Mouse (Mus musculus) liver, embryonic 12.5 days (tissue): ENCODE results near the gene Slc1a2. TPM values are rescaled to one million over a fixed set of nuclear protein-coding genes. Genes with fewer than 3 reads are reported as not detected.

Experiments
- ATAC-seq: fragments of 200-750 bp; cut with Nextera tagmentation; 2 replicates; pipeline ENCODE4 v1.8.0; 2017; ENCODE audit warnings: moderate number of reproducible peaks, mild to moderate bottlenecking, moderate library complexity
- H3K27ac ChIP-seq: fragments of 300-500 bp; sonication (generic); 2 replicates; pipeline ENCODE4 v1.5.1; 2016; ENCODE audit warnings: mild to moderate bottlenecking
- H3K27me3 ChIP-seq: fragments of 300-500 bp; sonication (generic); replicated peaks from 2 replicates; pipeline ENCODE4 v1.6.1; 2016; ENCODE audit warnings: mild to moderate bottlenecking, moderate library complexity
- H3K36me3 ChIP-seq: fragments of 300-500 bp; sonication (generic); 2 replicates; pipeline ENCODE4 v1.6.1; 2016; ENCODE audit warnings: mild to moderate bottlenecking, moderate library complexity
- H3K4me1 ChIP-seq: fragments of 300-500 bp; sonication (generic); 2 replicates; pipeline ENCODE4 v1.6.1; 2016
- H3K4me2 ChIP-seq: fragments of 300-500 bp; sonication (generic); 2 replicates; pipeline ENCODE4 v1.6.1; 2016; ENCODE audit warnings: mild to moderate bottlenecking, moderate library complexity
- H3K4me3 ChIP-seq: fragments of 300-500 bp; sonication (generic); 2 replicates; pipeline ENCODE4 v1.5.1; 2016; ENCODE audit warnings: mild to moderate bottlenecking, moderate library complexity
- H3K9ac ChIP-seq: fragments of 300-500 bp; sonication (generic); 2 replicates; pipeline ENCODE4 v1.6.1; 2016; ENCODE audit warnings: mild to moderate bottlenecking, moderate library complexity
- H3K9me3 ChIP-seq: fragments of 300-500 bp; sonication (generic); replicated peaks from 2 replicates; pipeline ENCODE4 v1.6.1; 2016; ENCODE audit warnings: mild to moderate bottlenecking, moderate library complexity
- WGBS: fragments of 180-500 bp; shearing (Covaris S2); methylation state at CpG from one replicate; pipeline ENCODE4 v1.1.7; 2016; ENCODE audit not compliant: insufficient replicate concordance; 5-methylcytosine and 5-hydroxymethylcytosine counted together
- polyA plus RNA-seq: library from polyadenylated mRNA; unstranded; fragments of >200 nt; fragmentation: Nextera tagmentation; extraction: Ambion mirVana; gene quantifications from 2 replicates; pipeline ENCODE4 v1.2.1, GENCODE M21; 2016

Slc1a2 gene
- polyA plus RNA-seq, 1 experiment from 2014 or later: 0.44 TPM

DNA sequence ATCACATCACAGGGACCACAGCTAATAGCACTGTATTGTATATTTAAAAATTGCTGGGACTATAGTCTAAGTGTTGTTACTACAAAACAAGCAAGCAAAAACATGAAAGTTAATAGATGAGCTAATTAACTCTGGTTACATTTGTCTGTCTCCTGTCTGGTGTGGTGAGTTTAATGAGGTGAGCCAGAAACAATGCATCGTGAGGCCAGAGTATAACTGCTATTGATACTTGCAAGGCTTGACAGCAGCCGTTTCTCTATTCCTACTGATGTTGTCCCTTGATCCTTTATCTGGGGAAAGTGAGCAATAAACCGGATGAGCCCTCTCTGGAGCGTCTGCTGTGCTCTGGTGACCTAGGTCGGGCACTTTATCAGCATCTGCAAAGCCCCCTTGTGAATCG is 11.1 kb downstream of the Slc1a2 start:
- Histone ChIP-seq H3K9me3 (no peaks in the 10 kb centered on the region), H3K4me1 (no peaks in the 10 kb centered on the region), H3K4me2 (no peak overlapping the region), H3K27me3 (no peaks in the 10 kb centered on the region), H3K27ac (no peak overlapping the region), H3K36me3 (no peaks in the 10 kb centered on the region), H3K4me3 (no peak overlapping the region), H3K9ac (no peak overlapping the region)
- WGBS: 33% methylated on average over 6 of the region's 6 CpGs
- no peak for ATAC-seq

GRCm38 (mm10) chr2:102674582-102674981 is 16.1 kb downstream of the Slc1a2 start:
- 56% methylated on average over 2 of the region's 2 CpGs for WGBS
- no peak overlapping the region for H3K4me2 ChIP-seq
- no peak for ATAC-seq

GRCm38 (mm10) chr2:102675275-102675674 is 16.8 kb downstream of the Slc1a2 start:
- ATAC-seq: no peak
- H3K4me1 ChIP-seq: no peaks in the 10 kb centered on the region
- no peak overlapping the region for H3K4me2 ChIP-seq
- WGBS: 59% methylated on average over 6 of the region's 6 CpGs
- no peaks in the 10 kb centered on the region for H3K9me3 ChIP-seq
- no peak overlapping the region for H3K9ac ChIP-seq
- H3K27me3 ChIP-seq: no peaks in the 10 kb centered on the region
- no peak overlapping the region for H3K4me3 ChIP-seq
- H3K27ac ChIP-seq: no peak overlapping the region
- no peaks in the 10 kb centered on the region for H3K36me3 ChIP-seq

More at GRCm38 (mm10) chr2:102674582-102674981, 16.1 kb downstream of the Slc1a2 start:
- Histone ChIP-seq H3K4me1 (no peaks in the 10 kb centered on the region), H3K27ac (no peak overlapping the region), H3K9ac (no peak overlapping the region), H3K27me3 (no peaks in the 10 kb centered on the region), H3K36me3 (no peaks in the 10 kb centered on the region), H3K9me3 (no peaks in the 10 kb centered on the region), H3K4me3 (no peak overlapping the region)

DNA sequence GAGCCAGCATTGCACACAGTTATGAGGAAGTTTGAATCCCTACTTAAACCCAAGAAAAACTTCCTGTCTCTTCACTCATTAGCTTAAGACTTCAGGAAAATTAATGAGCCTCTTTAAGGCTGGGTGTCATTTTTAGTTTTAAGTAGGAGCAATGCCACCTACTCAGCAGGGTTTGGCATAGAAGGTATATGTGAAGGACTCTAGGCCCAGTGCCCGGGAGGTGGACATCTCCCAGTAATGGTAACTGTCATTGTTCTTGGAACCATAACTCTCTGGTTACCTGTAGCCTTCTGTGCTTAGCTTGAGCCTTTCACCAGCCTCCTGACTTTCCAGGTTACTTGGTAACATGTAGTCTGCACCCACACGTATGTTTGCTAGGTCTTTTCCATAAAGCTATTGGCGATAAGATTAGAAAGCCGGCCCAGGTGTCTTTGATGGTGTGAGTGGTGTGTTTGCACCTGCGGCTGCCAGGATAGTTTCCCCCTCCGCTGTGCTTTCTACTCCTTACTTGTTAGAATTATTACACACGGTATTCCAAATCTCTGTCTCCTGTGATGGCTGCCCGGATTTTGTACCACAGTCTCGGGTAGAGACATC is 18.4 kb downstream of the Slc1a2 start:
- no peak overlapping the region for H3K9ac ChIP-seq
- 0 out of 2 replicates have a peak, but pooled peaks cover 4% of the 10 kb centered on the region for H3K27me3 ChIP-seq
- ATAC-seq: no peak
- 74% methylated on average over 9 of the region's 9 CpGs for WGBS
- H3K4me3 ChIP-seq: no peak overlapping the region
- H3K4me2 ChIP-seq: no peak overlapping the region
- H3K36me3 ChIP-seq: no peaks in the 10 kb centered on the region
- no peaks in the 10 kb centered on the region for H3K9me3 ChIP-seq
- H3K27ac ChIP-seq: no peak overlapping the region
- no peaks in the 10 kb centered on the region for H3K4me1 ChIP-seq

DNA sequence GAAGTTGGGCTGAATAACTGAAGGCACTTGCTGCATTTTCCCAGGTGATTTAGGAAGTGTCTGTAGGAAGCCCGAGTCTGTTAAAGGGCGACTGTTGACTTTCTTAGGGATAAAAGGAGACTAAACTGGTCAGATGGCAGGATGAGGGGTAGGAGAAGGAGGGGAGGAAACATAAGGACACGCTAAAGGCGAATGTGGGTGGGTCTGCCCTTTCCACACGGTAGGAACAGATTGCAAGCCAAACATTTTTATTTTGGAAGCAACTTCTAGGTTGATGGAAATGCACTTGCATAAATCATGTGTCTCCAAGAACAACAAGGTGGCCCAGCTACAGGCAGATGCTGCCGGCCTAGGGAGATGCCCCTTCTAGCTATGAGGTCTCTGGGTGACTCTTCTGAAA is 18.9 kb downstream of the Slc1a2 start:
- Histone ChIP-seq H3K27ac (no peak overlapping the region), H3K36me3 (no peaks in the 10 kb centered on the region), H3K4me3 (no peak overlapping the region), H3K9me3 (no peaks in the 10 kb centered on the region), H3K4me1 (no peaks in the 10 kb centered on the region), H3K4me2 (no peak overlapping the region), H3K27me3 (0 out of 2 replicates have a peak, but pooled peaks cover 4% of the 10 kb centered on the region), H3K9ac (no peak overlapping the region)
- no peak for ATAC-seq
- 59% methylated on average over 6 of the region's 6 CpGs for WGBS

DNA sequence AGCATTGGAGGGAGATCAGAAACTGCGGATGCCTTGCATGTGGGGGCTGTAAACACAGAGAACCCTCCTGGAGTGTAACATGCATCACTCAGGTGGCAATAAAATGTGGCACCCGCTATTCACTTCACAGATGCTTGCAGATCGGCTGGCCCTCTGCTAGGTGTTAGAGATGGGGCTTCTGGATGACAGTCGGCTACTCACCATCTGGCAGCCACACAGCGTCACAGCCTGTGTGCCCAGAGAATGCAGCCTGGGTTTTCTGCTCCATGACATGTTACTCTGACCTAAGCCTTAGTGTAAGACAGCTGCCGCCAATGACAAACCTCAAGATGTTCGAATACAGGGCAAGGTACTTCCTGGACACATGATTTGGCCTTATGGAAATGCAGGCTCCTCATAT is 22.9 kb downstream of the Slc1a2 start:
- no peak overlapping the region for H3K4me2 ChIP-seq
- no peak for ATAC-seq
- H3K4me1 ChIP-seq: no peaks in the 10 kb centered on the region
- H3K27ac ChIP-seq: no peak overlapping the region
- 0 out of 2 replicates have a peak, but pooled peaks cover 4% of the 10 kb centered on the region for H3K27me3 ChIP-seq
- no peak overlapping the region for H3K9ac ChIP-seq
- no peaks in the 10 kb centered on the region for H3K36me3 ChIP-seq
- H3K9me3 ChIP-seq: no peaks in the 10 kb centered on the region
- 80% methylated on average over 7 of the region's 7 CpGs for WGBS
- H3K4me3 ChIP-seq: no peak overlapping the region

- Histone ChIP-seq H3K4me3 (no peak overlapping the region), H3K4me1 (no peaks in the 10 kb centered on the region), H3K9ac (no peak overlapping the region), H3K27me3 (0 out of 2 replicates have a peak, but pooled peaks cover 4% of the 10 kb centered on the region), H3K27ac (no peak overlapping the region), H3K36me3 (no peaks in the 10 kb centered on the region), H3K4me2 (no peak overlapping the region), H3K9me3 (no peaks in the 10 kb centered on the region)
- ATAC-seq: no peak
- WGBS: 36% methylated on average over 5 of the region's 5 CpGs
Measured at GRCm38 (mm10) chr2:102682168-102682567, 23.7 kb downstream of the Slc1a2 start.

DNA sequence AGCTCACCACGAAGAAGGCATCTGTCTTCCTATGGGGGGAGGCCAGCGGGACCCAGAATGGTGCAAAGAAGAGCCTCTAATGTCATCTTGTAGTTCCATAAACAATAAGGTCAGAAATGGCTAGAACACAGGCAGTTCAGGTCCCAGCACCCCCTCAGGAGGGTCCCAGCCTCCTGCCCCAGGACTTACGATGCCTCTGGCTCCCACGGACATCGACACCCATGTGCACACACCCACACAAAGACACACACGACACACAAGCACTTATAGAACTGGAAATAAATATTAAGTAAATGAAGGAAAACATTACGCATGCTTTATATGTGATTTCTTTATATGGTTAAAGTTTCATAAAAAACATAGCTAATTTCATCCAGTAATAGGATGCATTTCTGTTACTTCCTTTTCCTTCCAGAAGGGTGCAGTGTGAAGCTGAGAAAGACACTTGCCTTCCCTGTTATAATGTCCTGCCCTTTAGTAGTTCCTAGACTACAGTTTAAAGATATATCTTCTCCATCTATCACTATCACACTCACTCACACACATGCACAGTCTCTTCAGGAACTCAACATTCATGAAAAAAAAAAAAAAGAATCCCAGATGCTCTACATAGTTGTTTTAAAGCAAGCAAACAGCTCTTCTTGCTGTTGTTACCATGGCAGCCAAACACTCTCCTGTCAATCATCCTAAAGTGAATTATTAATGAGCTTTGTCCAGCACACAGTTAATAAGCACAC is 27.1 kb downstream of the Slc1a2 start:
- Histone ChIP-seq H3K4me3 (no peak overlapping the region), H3K27me3 (0 out of 2 replicates have a peak, but pooled peaks cover 4% of the 10 kb centered on the region), H3K27ac (no peak overlapping the region), H3K9ac (no peak overlapping the region), H3K9me3 (no peaks in the 10 kb centered on the region), H3K4me1 (no peaks in the 10 kb centered on the region), H3K4me2 (no peak overlapping the region), H3K36me3 (no peaks in the 10 kb centered on the region)
- whole genome bisulfite sequencing: 73% methylated on average over 7 of the region's 7 CpGs
- ATAC-seq: no peak

DNA sequence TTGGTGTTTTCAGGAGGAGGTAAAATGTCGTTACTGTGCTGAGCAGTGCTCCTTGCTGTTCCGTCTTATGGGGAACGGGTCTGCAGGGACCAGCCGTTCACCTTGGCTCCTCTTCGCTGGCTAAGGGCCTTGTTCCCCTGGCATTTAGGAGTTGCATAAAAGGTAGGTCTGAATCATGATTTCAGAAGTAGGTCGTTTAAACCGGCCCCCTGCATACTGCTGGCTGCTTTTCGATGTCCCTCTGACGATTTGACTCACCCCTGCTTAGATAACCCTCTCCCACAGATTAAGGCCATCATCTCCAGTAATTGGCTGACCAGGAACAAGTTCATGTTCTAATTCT is 27.6 kb downstream of the Slc1a2 start:
- 67% methylated on average over 9 of the region's 9 CpGs for WGBS
- Histone ChIP-seq H3K4me3 (no peak overlapping the region), H3K27me3 (0 out of 2 replicates have a peak, but pooled peaks cover 4% of the 10 kb centered on the region), H3K9ac (no peak overlapping the region), H3K4me2 (no peak overlapping the region), H3K4me1 (no peaks in the 10 kb centered on the region), H3K36me3 (no peaks in the 10 kb centered on the region), H3K27ac (no peak overlapping the region), H3K9me3 (no peaks in the 10 kb centered on the region)
- ATAC-seq: no peak

- Histone ChIP-seq H3K4me1 (no peaks in the 10 kb centered on the region), H3K27me3 (0 out of 2 replicates have a peak, but pooled peaks cover 3% of the 10 kb centered on the region), H3K4me3 (no peak overlapping the region), H3K9me3 (no peaks in the 10 kb centered on the region), H3K4me2 (no peak overlapping the region), H3K36me3 (no peaks in the 10 kb centered on the region), H3K27ac (no peak overlapping the region), H3K9ac (no peak overlapping the region)
- 38% methylated on average over 7 of the region's 7 CpGs for WGBS
- ATAC-seq: no peak
Measured at GRCm38 (mm10) chr2:102693556-102693955, 35.1 kb downstream of the Slc1a2 start.

- no peak for ATAC-seq
- H3K9ac ChIP-seq: no peak overlapping the region
- H3K4me2 ChIP-seq: no peak overlapping the region
- H3K4me1 ChIP-seq: no peaks in the 10 kb centered on the region
- no peak overlapping the region for H3K27ac ChIP-seq
- 64% methylated on average over 4 of the region's 4 CpGs for WGBS
- no peak overlapping the region for H3K4me3 ChIP-seq
- H3K36me3 ChIP-seq: no peaks in the 10 kb centered on the region
- H3K9me3 ChIP-seq: no peaks in the 10 kb centered on the region
- H3K27me3 ChIP-seq: peaks cover 5% of the 10 kb centered on the region; the same call in 1 of the 2 replicates
Measured at GRCm38 (mm10) chr2:102694750-102695149, 36.3 kb downstream of the Slc1a2 start.

GRCm38 (mm10) chr2:102695541-102695940 is 37.1 kb downstream of the Slc1a2 start:
- Histone ChIP-seq H3K27ac (no peak overlapping the region), H3K9ac (no peak overlapping the region), H3K4me3 (no peak overlapping the region), H3K27me3 (peaks cover 8% of the 10 kb centered on the region; the same call in 1 of the 2 replicates), H3K36me3 (no peaks in the 10 kb centered on the region), H3K4me2 (no peak overlapping the region), H3K9me3 (no peaks in the 10 kb centered on the region), H3K4me1 (no peaks in the 10 kb centered on the region)
- no peak for ATAC-seq
